Mouse (Mus musculus): ENCODE measurements around the gene Gpatch11. TPM values are rescaled to one million over a fixed set of nuclear protein-coding genes. Genes with fewer than 3 reads are reported as not detected.
A peak's percentile ranks its signal among the peaks of the same experiment; 100 is the strongest.
"Not testable (repeated sequence)": the region's sequence is repeated elsewhere in the genome, so short reads cannot be mapped to it uniquely, and the experiment has no call there.

Gpatch11 gene
- 44.3 and 52.5 TPM in 2 replicates for polyA plus RNA-seq (2014; fragmentation: Nextera tagmentation; extraction: Ambion mirVana)

DNA sequence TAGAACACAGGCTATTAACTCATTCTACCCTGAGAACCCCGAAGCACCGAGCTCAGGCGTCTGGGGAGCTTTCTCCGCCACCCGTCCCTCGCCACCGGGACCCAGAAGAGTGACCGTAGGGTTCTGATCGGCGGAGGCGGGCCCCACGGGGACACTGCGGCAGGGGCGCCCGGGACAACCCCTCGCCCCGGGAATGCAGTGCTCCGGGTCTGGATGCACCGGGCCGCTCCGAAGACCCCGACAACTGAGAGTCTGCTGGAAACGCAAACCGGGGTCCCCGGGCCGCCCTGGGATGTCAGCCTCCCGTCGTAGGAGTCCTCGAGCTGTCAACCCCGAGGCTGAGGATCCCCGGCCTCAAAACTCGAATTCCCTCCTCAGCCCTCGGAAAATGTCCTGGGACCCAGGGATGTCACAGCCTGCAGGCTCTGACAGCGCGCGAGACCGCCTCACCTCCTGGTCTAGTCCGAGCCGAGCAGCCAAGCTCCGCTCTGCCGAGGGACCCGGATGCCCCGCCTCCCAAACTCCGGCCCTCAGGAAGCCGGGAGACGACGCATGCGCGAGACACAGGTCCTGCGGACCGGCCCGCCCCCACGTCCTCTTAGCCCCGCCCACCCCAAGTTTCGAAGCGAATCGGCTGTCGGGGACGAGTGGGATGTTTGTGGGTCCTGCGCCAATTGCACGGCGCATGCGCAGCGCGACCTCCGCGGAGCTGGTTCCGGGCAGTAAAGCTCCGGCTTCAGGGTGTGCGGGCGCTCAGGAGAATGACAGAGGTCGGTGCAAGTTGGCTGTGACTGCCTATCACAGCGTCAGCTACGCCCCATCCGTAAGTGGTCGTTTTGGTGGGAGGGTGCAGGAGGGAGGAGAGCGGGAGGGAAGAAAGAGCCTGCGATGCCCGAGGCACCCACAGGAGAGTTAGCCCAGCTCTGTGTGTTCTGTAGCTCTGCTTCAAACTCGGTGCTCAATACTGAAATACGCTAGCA is at the start of gene Gpatch11, which contains the start of gene Heatr5b:
Gpatch11 (plus strand) TSS at position 712 of the 980 bp plus-strand sequence.
Heatr5b (minus strand) TSS at position 509 of the 980 bp plus-strand sequence.
- peak within 1 kb of the TSS; percentile 84 for H3K9ac ChIP-seq (replicated peaks; ENCODE audit: low read length)
- peak within 1 kb of the TSS; percentile 87 for H3K4me2 ChIP-seq (ENCODE audit: low read length)
- peaks cover 8% of the 10 kb centered on the region for H3K4me1 ChIP-seq (ENCODE audit: control insufficient read depth, insufficient read depth, low read length)
- under 1% methylated on average over 81 of the region's 81 CpGs for WGBS
- H3K9me3 ChIP-seq (ENCODE audit: control insufficient read depth, low read length): no peaks in the 10 kb centered on the region
- ATAC-seq (ENCODE audit: low FRiP score, low TSS enrichment) (peak; percentile 98), DNase-seq (peak; percentile 100)
- peak within 1 kb of the TSS; percentile 86 for H3K4me3 ChIP-seq (replicated peaks; ENCODE audit: low read depth, low read length)
- H3K27me3 ChIP-seq (ENCODE audit: control insufficient read depth, insufficient read depth, low read length): no peaks in the 10 kb centered on the region
- peak within 1 kb of the TSS; percentile 83 for H3K27ac ChIP-seq (replicated peaks; ENCODE audit: low read depth, low read length)
- H3K36me3 ChIP-seq (ENCODE audit: control insufficient read depth, insufficient read depth, low read length): peaks cover 30% of the 10 kb centered on the region

DNA sequence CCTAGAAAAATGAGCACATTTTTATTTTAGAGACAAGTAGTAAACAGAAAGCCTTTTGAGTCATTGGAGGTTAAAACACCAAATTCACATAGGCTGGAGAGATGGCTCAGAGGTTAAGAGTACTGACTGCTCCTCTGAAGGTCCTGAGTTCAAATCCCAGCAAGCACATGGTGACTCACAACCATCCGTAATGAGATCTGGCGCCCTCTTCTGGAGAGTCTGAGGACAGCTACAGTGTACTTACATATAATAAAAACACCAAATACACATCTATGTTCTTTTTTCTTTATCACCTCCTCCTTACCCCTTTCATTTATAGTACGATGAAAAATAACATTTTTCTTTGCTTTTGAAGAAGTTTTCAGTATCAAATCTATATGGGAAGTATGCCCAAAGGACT is 47.1 kb upstream of the Gpatch11 start:
- ATAC-seq (ENCODE audit: low FRiP score, low TSS enrichment): not testable (repeated sequence)
- 75% methylated on average over 3 of the region's 3 CpGs for WGBS

DNA sequence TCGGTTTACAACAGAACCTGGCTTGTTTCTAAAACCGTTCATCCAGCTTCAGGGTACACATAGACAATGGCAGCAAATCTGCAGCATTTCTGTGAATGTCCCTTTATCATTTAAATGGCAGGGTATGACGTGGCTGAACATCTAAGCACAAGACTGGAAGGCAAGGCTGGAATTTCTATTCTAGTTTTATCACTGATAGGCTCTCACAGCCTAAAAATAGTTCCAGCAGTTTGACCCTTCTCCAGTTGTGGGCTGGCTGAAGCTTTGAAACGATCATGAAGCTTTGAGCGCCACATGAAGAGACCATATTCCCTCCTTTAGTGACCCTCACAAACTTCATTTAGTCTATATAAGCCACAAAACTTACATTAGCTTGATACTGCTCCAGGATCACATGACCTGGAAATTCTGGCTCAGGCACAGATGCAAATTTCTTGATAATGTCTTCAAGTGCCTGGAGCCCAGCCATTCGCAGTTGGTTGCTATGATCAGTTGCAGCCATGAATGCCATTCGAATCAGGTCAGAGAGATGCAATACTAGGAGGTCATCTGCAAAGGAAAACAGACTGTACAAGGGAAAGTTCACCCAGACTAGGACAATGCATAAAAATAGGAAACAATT is 44.2 kb upstream of the Gpatch11 start:
- H3K4me2 ChIP-seq (ENCODE audit: low read length): no peak overlapping the region
- no peak overlapping the region for H3K9ac ChIP-seq (replicated peaks; ENCODE audit: low read length)
- WGBS: 80% methylated on average over 7 of the region's 7 CpGs
- H3K27ac ChIP-seq (replicated peaks; ENCODE audit: low read depth, low read length): no peak overlapping the region
- no peaks in the 10 kb centered on the region for H3K4me1 ChIP-seq (ENCODE audit: control insufficient read depth, insufficient read depth, low read length)
- DNase-seq: no peak
- H3K9me3 ChIP-seq (ENCODE audit: control insufficient read depth, low read length): no peaks in the 10 kb centered on the region
- H3K27me3 ChIP-seq (ENCODE audit: control insufficient read depth, insufficient read depth, low read length): no peaks in the 10 kb centered on the region
- peaks cover 53% of the 10 kb centered on the region for H3K36me3 ChIP-seq (ENCODE audit: control insufficient read depth, insufficient read depth, low read length)
- ATAC-seq (ENCODE audit: low FRiP score, low TSS enrichment): no peak
- H3K4me3 ChIP-seq (replicated peaks; ENCODE audit: low read depth, low read length): no peak overlapping the region

More for the DNA sequence above, 47.1 kb upstream of the Gpatch11 start:
- not testable (repeated sequence) for H3K27ac ChIP-seq (replicated peaks; ENCODE audit: low read depth, low read length); H3K9ac ChIP-seq (replicated peaks; ENCODE audit: low read length); H3K4me1 ChIP-seq (ENCODE audit: control insufficient read depth, insufficient read depth, low read length); H3K4me3 ChIP-seq (replicated peaks; ENCODE audit: low read depth, low read length); H3K9me3 ChIP-seq (ENCODE audit: control insufficient read depth, low read length); H3K27me3 ChIP-seq (ENCODE audit: control insufficient read depth, insufficient read depth, low read length); H3K4me2 ChIP-seq (ENCODE audit: low read length); DNase-seq
- H3K36me3 ChIP-seq (ENCODE audit: control insufficient read depth, insufficient read depth, low read length): peaks cover 34% of the 10 kb centered on the region

DNA sequence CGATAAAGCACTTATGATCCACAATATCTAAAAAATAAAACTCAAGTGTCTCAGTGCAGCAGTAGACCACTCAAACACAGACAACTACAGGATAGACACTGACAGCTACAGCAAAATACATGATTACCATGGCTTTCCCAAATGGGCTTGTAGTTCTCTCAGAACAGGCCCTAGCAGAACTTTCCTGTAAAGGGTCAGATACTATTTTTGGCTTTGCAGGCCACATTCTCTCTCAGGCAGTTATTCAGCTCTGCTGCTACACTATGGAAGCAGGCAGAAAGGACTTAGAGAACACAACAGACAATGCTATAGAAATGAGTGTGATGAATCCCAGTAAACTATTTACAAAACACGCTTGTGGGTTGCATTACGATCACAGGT is 43.7 kb upstream of the Gpatch11 start:
- no peak overlapping the region for H3K4me2 ChIP-seq (ENCODE audit: low read length)
- peaks cover 58% of the 10 kb centered on the region for H3K36me3 ChIP-seq (ENCODE audit: control insufficient read depth, insufficient read depth, low read length)
- WGBS: 98% methylated on average over 3 of the region's 3 CpGs
- H3K27ac ChIP-seq (replicated peaks; ENCODE audit: low read depth, low read length): no peak overlapping the region
- no peaks in the 10 kb centered on the region for H3K9me3 ChIP-seq (ENCODE audit: control insufficient read depth, low read length)
- ATAC-seq (ENCODE audit: low FRiP score, low TSS enrichment): no peak
- no peak for DNase-seq
- H3K4me3 ChIP-seq (replicated peaks; ENCODE audit: low read depth, low read length): no peak overlapping the region
- H3K27me3 ChIP-seq (ENCODE audit: control insufficient read depth, insufficient read depth, low read length): no peaks in the 10 kb centered on the region
- no peak overlapping the region for H3K9ac ChIP-seq (replicated peaks; ENCODE audit: low read length)
- H3K4me1 ChIP-seq (ENCODE audit: control insufficient read depth, insufficient read depth, low read length): no peaks in the 10 kb centered on the region

DNA sequence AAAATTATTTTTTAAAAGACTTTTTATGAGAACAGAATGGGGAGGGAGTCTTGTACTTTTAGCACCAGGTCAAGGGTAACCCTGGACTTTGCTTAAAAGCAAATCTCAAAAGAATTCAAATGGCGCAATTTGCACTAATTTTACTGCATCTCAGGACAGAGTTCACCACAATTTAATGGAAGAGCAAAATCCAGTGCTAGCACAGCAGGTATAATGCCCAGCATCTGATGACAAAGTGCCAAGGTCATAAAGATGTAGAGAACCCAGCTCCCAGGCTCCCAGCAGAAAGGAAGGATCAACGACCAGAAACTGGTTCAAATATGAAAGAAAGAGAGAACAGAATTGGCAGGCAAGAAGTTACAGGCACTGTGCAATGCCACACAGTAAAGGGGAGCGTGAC is 43.2 kb upstream of the Gpatch11 start:
- Histone ChIP-seq H3K4me1 (ENCODE audit: control insufficient read depth, insufficient read depth, low read length) (no peaks in the 10 kb centered on the region), H3K36me3 (ENCODE audit: control insufficient read depth, insufficient read depth, low read length) (peaks cover 61% of the 10 kb centered on the region), H3K4me3 (replicated peaks; ENCODE audit: low read depth, low read length) (no peak overlapping the region), H3K4me2 (ENCODE audit: low read length) (no peak overlapping the region), H3K9ac (replicated peaks; ENCODE audit: low read length) (no peak overlapping the region), H3K27ac (replicated peaks; ENCODE audit: low read depth, low read length) (no peak overlapping the region), H3K9me3 (ENCODE audit: control insufficient read depth, low read length) (no peaks in the 10 kb centered on the region), H3K27me3 (ENCODE audit: control insufficient read depth, insufficient read depth, low read length) (no peaks in the 10 kb centered on the region)
- no peak for DNase-seq
- 90% methylated on average over 3 of the region's 3 CpGs for WGBS
- no peak for ATAC-seq (ENCODE audit: low FRiP score, low TSS enrichment)

DNA sequence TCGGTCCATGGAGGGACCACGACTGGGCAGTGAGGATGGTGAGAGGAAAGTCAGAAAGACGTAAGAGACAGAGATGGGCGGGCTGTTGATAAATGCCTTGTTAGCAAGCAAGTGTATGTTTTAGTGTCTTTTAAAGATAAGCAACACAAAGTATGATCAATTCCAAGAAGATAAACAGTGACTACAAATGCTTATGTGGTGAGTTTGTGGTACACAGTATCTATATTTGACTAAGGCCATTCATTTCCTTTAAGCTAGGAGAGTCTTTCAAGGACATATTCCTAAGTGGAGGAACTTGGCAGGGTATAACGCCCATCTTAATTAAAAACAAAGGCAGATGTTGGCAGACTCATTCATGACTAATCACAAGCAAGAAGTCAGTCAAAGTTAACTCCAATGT is 41.0 kb upstream of the Gpatch11 start:
- DNase-seq: no peak
- Histone ChIP-seq H3K4me2 (ENCODE audit: low read length) (no peak overlapping the region), H3K27me3 (ENCODE audit: control insufficient read depth, insufficient read depth, low read length) (no peaks in the 10 kb centered on the region), H3K27ac (replicated peaks; ENCODE audit: low read depth, low read length) (no peak overlapping the region), H3K4me1 (ENCODE audit: control insufficient read depth, insufficient read depth, low read length) (no peaks in the 10 kb centered on the region), H3K9me3 (ENCODE audit: control insufficient read depth, low read length) (no peaks in the 10 kb centered on the region), H3K9ac (replicated peaks; ENCODE audit: low read length) (no peak overlapping the region), H3K4me3 (replicated peaks; ENCODE audit: low read depth, low read length) (no peak overlapping the region), H3K36me3 (ENCODE audit: control insufficient read depth, insufficient read depth, low read length) (peaks cover 79% of the 10 kb centered on the region)
- 90% methylated on average over 5 of the region's 5 CpGs for WGBS
- no peak for ATAC-seq (ENCODE audit: low FRiP score, low TSS enrichment)

DNA sequence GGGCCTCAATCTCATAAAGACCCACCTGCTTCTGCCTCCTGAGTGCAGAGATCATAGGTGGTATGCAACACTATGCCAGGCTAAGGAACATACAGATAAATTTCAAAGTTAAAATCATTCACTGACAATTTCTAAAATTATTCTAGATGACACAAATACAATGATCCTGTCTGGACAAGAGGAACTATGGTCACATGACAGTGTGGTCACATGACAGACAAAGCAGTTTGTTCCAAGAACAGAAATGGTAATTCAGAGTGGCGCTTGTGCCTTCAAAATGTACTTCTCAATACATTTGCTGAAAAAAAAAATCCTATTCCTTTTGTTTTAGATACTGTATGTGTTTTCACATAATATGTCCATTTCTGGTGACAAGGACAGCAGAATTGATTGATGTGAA is 38.1 kb upstream of the Gpatch11 start:
- Histone ChIP-seq H3K27me3 (ENCODE audit: control insufficient read depth, insufficient read depth, low read length) (no peaks in the 10 kb centered on the region), H3K9ac (replicated peaks; ENCODE audit: low read length) (no peak overlapping the region), H3K27ac (replicated peaks; ENCODE audit: low read depth, low read length) (no peak overlapping the region), H3K4me3 (replicated peaks; ENCODE audit: low read depth, low read length) (no peak overlapping the region), H3K36me3 (ENCODE audit: control insufficient read depth, insufficient read depth, low read length) (peaks cover 87% of the 10 kb centered on the region), H3K4me1 (ENCODE audit: control insufficient read depth, insufficient read depth, low read length) (no peaks in the 10 kb centered on the region), H3K9me3 (ENCODE audit: control insufficient read depth, low read length) (no peaks in the 10 kb centered on the region), H3K4me2 (ENCODE audit: low read length) (no peak overlapping the region)
- 94% methylated on average over 1 of the region's 1 CpGs for WGBS
- no peak for ATAC-seq (ENCODE audit: low FRiP score, low TSS enrichment)
- no peak for DNase-seq

DNA sequence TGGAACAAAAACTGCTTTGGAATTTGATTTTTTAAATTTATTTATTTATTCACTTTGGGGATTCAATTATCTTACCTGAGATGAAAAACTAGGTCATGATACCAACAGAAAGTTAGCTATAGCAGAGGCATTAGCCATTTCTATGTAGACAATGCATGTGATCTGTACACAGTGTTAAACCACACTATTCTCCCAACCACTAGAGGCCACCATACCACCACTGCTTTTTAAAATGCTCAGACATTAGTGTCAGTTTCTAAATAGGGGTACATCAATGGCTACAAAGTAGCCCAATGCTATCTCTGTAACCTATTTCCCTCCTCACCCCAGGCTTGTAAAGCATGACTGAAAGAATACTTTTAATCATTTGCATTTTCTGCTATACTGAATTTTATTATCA is 26.3 kb upstream of the Gpatch11 start:
- Histone ChIP-seq H3K27me3 (ENCODE audit: control insufficient read depth, insufficient read depth, low read length) (no peaks in the 10 kb centered on the region), H3K36me3 (ENCODE audit: control insufficient read depth, insufficient read depth, low read length) (peaks cover 60% of the 10 kb centered on the region), H3K9me3 (ENCODE audit: control insufficient read depth, low read length) (no peaks in the 10 kb centered on the region), H3K4me2 (ENCODE audit: low read length) (no peak overlapping the region), H3K4me1 (ENCODE audit: control insufficient read depth, insufficient read depth, low read length) (no peaks in the 10 kb centered on the region), H3K27ac (replicated peaks; ENCODE audit: low read depth, low read length) (no peak overlapping the region), H3K4me3 (replicated peaks; ENCODE audit: low read depth, low read length) (no peak overlapping the region), H3K9ac (replicated peaks; ENCODE audit: low read length) (no peak overlapping the region)
- peak; percentile 60 for DNase-seq
- no peak for ATAC-seq (ENCODE audit: low FRiP score, low TSS enrichment)

Measured in midbrain, embryonic 14.5 days (tissue).